23 mouse cellular contexts compared by ENCODE assay signal in the genomic region with DNA sequence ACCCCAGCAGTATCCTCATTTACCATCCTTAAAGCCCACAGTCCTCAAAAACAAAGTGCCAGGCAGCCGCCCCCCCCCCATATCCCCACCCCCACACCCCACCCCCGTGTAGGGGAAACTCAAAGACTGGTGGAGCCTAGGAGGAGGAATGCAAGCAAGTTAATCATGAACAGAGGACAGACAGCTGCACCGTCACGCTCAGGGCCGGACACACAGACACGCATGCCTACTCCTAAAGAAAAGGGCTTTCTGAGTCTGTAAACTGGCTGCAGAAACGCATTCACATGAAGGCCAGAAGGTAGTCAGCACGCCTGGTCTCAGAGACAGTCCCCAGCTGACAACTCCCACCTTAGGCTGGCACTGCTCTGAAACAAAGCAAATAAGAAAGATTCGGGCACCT.
A peak's percentile ranks its signal among the peaks of the same experiment; 100 is the strongest.
DNase-seq lines count a peak whose midpoint lies in the region; ATAC-seq lines count a peak whose summit lies in the region.
"Had no signal": no experiment of that assay in that cellular context is flagged by ENCODE, and none has a peak within 500 bp of the region (broad histone marks: within the 10 kb centered on the region; RNA-seq: fewer than 3 reads in every experiment).

No protein-coding gene starts in this region.

- WGBS in kidney, embryonic 14.5 days: 51% methylated on average over 9 of the region's 9 CpGs

- H3K4me2 ChIP-seq in kidney, embryonic 14.5 days (replicated peaks; ENCODE audit: low read depth, low read length): no peak overlapping the region; the same call in 1 of the 2 replicates
- H3K4me2 ChIP-seq: forebrain, embryonic 13.5 days; hindbrain, embryonic 12.5 days had no signal

- H3K27ac ChIP-seq in kidney, embryonic 14.5 days (ENCODE audit: low read depth, low read length): peak overlapping the region; percentile 32; the same call in 1 of the 2 replicates
- H3K27ac ChIP-seq: embryonic facial prominence, embryonic 10.5 days; forebrain, embryonic 13.5 days; heart, embryonic 10.5 days; hindbrain, embryonic 12.5 days had no signal

- peak; percentile 43 for DNase-seq in kidney, adult 11 months
- DNase-seq in kidney, adult 8-10 months: no peak
- DNase-seq in kidney, postnatal 10 days: peak; percentile 37
- DNase-seq in kidney, postnatal 4 days: peak; percentile 49 to 65
- no peak for DNase-seq in ovary, adult 18-20 months (ENCODE audit: low spot score)
- no peak for DNase-seq in cerebellum, postnatal 10 days
- no peak for DNase-seq in right cerebral cortex, adult 18-20 months
- DNase-seq: adrenal gland, postnatal 25 days; B cell, adult 2 months; cerebellum, adult 18-20 months; cerebellum, adult 9-11 months; forebrain, postnatal 0 days; gastrocnemius, postnatal 36 days; heart, adult 11 months; heart, postnatal 10 days; heart, postnatal 4 days had no signal

- no peak overlapping the region for H3K4me3 ChIP-seq in kidney, embryonic 14.5 days (ENCODE audit: low read length)
- H3K4me3 ChIP-seq: embryonic facial prominence, embryonic 10.5 days; forebrain, embryonic 13.5 days; heart, embryonic 10.5 days; hindbrain, embryonic 12.5 days had no signal

- H3K9me3 ChIP-seq in kidney, embryonic 14.5 days (ENCODE audit: control insufficient read depth, low read length): no peaks in the 10 kb centered on the region
- H3K9me3 ChIP-seq: embryonic facial prominence, embryonic 10.5 days; forebrain, embryonic 13.5 days; heart, embryonic 10.5 days; hindbrain, embryonic 12.5 days had no signal

- H3K9ac ChIP-seq in kidney, embryonic 14.5 days (ENCODE audit: low read depth, low read length): no peak overlapping the region
- H3K9ac ChIP-seq: forebrain, embryonic 13.5 days; forebrain, postnatal 0 days; hindbrain, embryonic 12.5 days had no signal

- H3K36me3 ChIP-seq in kidney, embryonic 14.5 days (ENCODE audit: control insufficient read depth, insufficient read depth, low read length): no peaks in the 10 kb centered on the region
- H3K36me3 ChIP-seq: embryonic facial prominence, embryonic 10.5 days; heart, embryonic 10.5 days; hindbrain, embryonic 12.5 days had no signal

- peaks cover 31% of the 10 kb centered on the region for H3K4me1 ChIP-seq in kidney, embryonic 14.5 days (ENCODE audit: control insufficient read depth, insufficient read depth, low read length)

- peaks cover 6% of the 10 kb centered on the region; the same call in 1 of the 2 replicates for H3K27me3 ChIP-seq in kidney, embryonic 14.5 days (ENCODE audit: control insufficient read depth, insufficient read depth, low read length)
- H3K27me3 ChIP-seq: Patski had no signal

- no peak; the same call in 1 of the 2 replicates for ATAC-seq in kidney, embryonic 14.5 days (ENCODE audit: low FRiP score, low TSS enrichment)
- ATAC-seq: activated CD4-positive, CD25-positive, alpha-beta regulatory T cell, adult 4 months; forebrain, embryonic 13.5 days; forebrain, postnatal 0 days; Patski had no signal

Comparison
In these comparisons a context has a peak if more than half of its experiments do, and no peak if none do; other contexts are left out.
1. DNase-seq: peak in kidney, adult 11 months (single experiment), kidney, postnatal 10 days (single experiment) and kidney, postnatal 4 days (2 of 2); none in kidney, adult 8-10 months (0 of 2), ovary, adult 18-20 months (single experiment), cerebellum, postnatal 10 days (0 of 2) and right cerebral cortex, adult 18-20 months (single experiment).